Mouse (Mus musculus): ENCODE data around the gene Cd46. TPM values are rescaled to one million over a fixed set of nuclear protein-coding genes. Genes with fewer than 3 reads are reported as not detected.

Cd46 gene
- polyA plus RNA-seq, 1 experiment from 2014 or later, result 0.70 TPM

GRCm38 (mm10) chr1:195017626-195018025 lies 74.4 kb downstream of the Cd46 start:
- H3K9me3 ChIP-seq (ENCODE audit: control insufficient read depth, low read length), result no peaks in the 10 kb centered on the region
- DNase-seq (ENCODE audit: low spot score) (no peak), ATAC-seq (ENCODE audit: low FRiP score, low TSS enrichment) (no peak)
- peak overlapping the region; percentile 46 for H3K4me2 ChIP-seq (replicated peaks; ENCODE audit: low read depth)
- peak overlapping the region; percentile 65; the same call in 1 of the 2 replicates for H3K27ac ChIP-seq (replicated peaks)
- H3K4me3 ChIP-seq (ENCODE audit: low read depth, low read length), result no peak overlapping the region; the same call in 1 of the 2 replicates
- H3K36me3 ChIP-seq (ENCODE audit: control insufficient read depth, insufficient read depth, low read length), result no peaks in the 10 kb centered on the region
- WGBS, result 67% methylated on average over 4 of the region's 4 CpGs
- no peaks in the 10 kb centered on the region for H3K4me1 ChIP-seq (replicated peaks; ENCODE audit: control insufficient read depth, insufficient read depth)
- no peak for TF ChIP-seq EP300 (optimal IDR thresholded peaks at IDR 0.05)
- no peak for TF ChIP-seq CTCF (IDR thresholded peaks at IDR 0.05; ENCODE audit: low read depth)
- peak overlapping the region; percentile 50; the same call in 1 of the 2 replicates for H3K9ac ChIP-seq (ENCODE audit: low read length)
- no peaks in the 10 kb centered on the region for H3K27me3 ChIP-seq (ENCODE audit: control insufficient read depth, insufficient read depth, low read length)

DNA sequence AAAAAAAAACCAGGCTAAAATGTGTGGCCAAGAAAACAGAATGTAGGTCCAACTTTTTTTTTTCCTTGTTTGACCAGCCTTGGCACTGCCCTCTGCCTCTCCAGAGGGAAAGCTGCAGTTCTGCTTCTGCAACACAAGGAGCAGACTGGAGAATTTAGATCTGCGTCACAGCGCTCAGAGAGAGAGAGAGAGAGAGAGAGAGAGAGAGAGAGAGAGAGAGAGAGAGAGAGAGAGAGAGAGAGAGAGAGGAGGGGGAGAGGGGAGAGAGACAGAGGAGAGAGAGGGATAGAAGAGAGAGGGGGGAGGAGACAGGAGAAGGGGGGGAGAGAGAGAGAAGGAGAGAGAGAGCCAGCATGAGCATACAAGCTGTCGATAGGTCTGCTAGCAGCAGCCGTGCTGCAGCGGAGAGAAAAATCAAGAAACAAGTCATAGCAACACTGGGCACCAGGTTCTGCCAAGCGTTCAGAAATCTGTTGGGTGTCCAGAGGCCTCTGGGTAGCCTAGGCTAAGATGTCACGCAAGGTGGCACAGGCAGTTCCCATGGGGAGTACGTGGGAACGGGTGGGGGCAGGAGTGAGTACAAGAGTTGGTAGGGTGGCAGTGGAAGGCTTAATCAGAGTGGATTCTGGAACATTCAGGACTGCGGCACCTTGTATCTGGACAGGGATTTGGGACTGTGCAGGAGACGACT lies 75.1 kb downstream of the Cd46 start:
- ATAC-seq (ENCODE audit: low FRiP score, low TSS enrichment), result peak; percentile 78
- Histone ChIP-seq H3K4me1 (replicated peaks; ENCODE audit: control insufficient read depth, insufficient read depth) (no peaks in the 10 kb centered on the region), H3K4me3 (ENCODE audit: low read depth, low read length) (peak overlapping the region; percentile 33), H3K9ac (ENCODE audit: low read length) (peak overlapping the region; percentile 50; the same call in 1 of the 2 replicates), H3K36me3 (ENCODE audit: control insufficient read depth, insufficient read depth, low read length) (no peaks in the 10 kb centered on the region), H3K27ac (replicated peaks) (peak overlapping the region; percentile 65), H3K4me2 (replicated peaks; ENCODE audit: low read depth) (peak overlapping the region; percentile 46), H3K27me3 (ENCODE audit: control insufficient read depth, insufficient read depth, low read length) (no peaks in the 10 kb centered on the region), H3K9me3 (ENCODE audit: control insufficient read depth, low read length) (no peaks in the 10 kb centered on the region)
- no peak for TF ChIP-seq EP300 (optimal IDR thresholded peaks at IDR 0.05)
- peak; percentile 65 for TF ChIP-seq CTCF (IDR thresholded peaks at IDR 0.05; ENCODE audit: low read depth)
- DNase-seq (ENCODE audit: low spot score), result peak; percentile 49
- 46% methylated on average over 11 of the region's 11 CpGs for WGBS

DNA sequence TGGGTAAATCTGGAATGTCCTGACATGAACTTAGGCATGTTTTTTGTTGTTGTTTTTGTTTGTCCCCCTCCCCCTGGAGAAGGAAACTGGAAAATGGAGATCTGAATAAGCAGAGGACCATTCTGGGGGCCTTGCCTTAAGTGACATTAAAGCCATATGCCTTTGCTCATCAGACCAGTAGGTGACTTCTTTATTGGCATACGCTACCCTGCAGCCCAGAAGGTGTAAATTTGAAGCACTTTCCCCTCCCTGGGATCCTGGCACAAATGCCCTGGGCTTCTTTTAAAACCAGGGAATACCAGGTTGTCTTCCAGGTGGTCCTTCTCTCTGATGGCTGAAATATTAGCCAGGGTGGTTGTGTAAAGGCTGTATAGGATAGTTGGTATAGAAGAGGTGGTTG lies 76.8 kb downstream of the Cd46 start:
- H3K27me3 ChIP-seq (ENCODE audit: control insufficient read depth, insufficient read depth, low read length), result no peaks in the 10 kb centered on the region
- TF ChIP-seq CTCF (IDR thresholded peaks at IDR 0.05; ENCODE audit: low read depth) (no peak), EP300 (optimal IDR thresholded peaks at IDR 0.05) (no peak)
- DNase-seq (ENCODE audit: low spot score), result no peak
- H3K4me3 ChIP-seq (ENCODE audit: low read depth, low read length), result no peak overlapping the region
- peak overlapping the region; percentile 85 for H3K27ac ChIP-seq (replicated peaks)
- no peaks in the 10 kb centered on the region for H3K9me3 ChIP-seq (ENCODE audit: control insufficient read depth, low read length)
- no peak overlapping the region for H3K4me2 ChIP-seq (replicated peaks; ENCODE audit: low read depth)
- no peaks in the 10 kb centered on the region for H3K4me1 ChIP-seq (replicated peaks; ENCODE audit: control insufficient read depth, insufficient read depth)
- no peaks in the 10 kb centered on the region for H3K36me3 ChIP-seq (ENCODE audit: control insufficient read depth, insufficient read depth, low read length)
- no peak overlapping the region for H3K9ac ChIP-seq (ENCODE audit: low read length)
- ATAC-seq (ENCODE audit: low FRiP score, low TSS enrichment), result no peak
- WGBS, result 92% methylated on average over 1 of the region's 1 CpGs

GRCm38 (mm10) chr1:195014201-195014885 lies 77.7 kb downstream of the Cd46 start:
- Histone ChIP-seq H3K4me1 (replicated peaks; ENCODE audit: control insufficient read depth, insufficient read depth) (no peaks in the 10 kb centered on the region), H3K9me3 (ENCODE audit: control insufficient read depth, low read length) (no peaks in the 10 kb centered on the region), H3K27me3 (ENCODE audit: control insufficient read depth, insufficient read depth, low read length) (no peaks in the 10 kb centered on the region), H3K9ac (ENCODE audit: low read length) (no peak overlapping the region), H3K4me2 (replicated peaks; ENCODE audit: low read depth) (no peak overlapping the region), H3K4me3 (ENCODE audit: low read depth, low read length) (no peak overlapping the region), H3K36me3 (ENCODE audit: control insufficient read depth, insufficient read depth, low read length) (no peaks in the 10 kb centered on the region), H3K27ac (replicated peaks) (peak overlapping the region; percentile 85)
- ATAC-seq (ENCODE audit: low FRiP score, low TSS enrichment), result peak; percentile 80
- DNase-seq (ENCODE audit: low spot score), result no peak
- 49% methylated on average over 3 of the region's 3 CpGs for WGBS
- TF ChIP-seq EP300 (optimal IDR thresholded peaks at IDR 0.05) (no peak), CTCF (IDR thresholded peaks at IDR 0.05; ENCODE audit: low read depth) (no peak)

DNA sequence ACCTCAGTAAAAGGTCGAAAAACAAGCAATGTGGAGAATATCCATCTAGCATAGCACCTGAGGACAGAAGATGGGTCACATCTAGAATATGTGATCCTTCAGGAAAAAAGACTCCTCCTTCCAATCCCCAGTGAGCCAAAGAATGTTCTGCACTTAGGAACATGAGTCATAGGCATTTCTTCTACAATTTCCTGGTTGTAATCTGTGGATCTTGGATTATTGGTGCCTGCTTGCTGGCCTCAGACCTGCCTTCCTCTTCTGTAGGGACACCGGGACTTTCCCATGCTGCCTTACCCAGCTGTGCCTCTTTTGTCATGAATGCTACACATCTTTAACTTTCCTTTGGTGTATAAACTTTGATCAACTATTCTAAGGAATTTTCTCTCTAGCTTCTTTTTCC lies 79.5 kb downstream of the Cd46 start:
- no peak for TF ChIP-seq CTCF (IDR thresholded peaks at IDR 0.05; ENCODE audit: low read depth)
- TF ChIP-seq EP300 (optimal IDR thresholded peaks at IDR 0.05), result no peak
- no peaks in the 10 kb centered on the region for H3K9me3 ChIP-seq (ENCODE audit: control insufficient read depth, low read length)
- no peak overlapping the region for H3K4me2 ChIP-seq (replicated peaks; ENCODE audit: low read depth)
- H3K4me3 ChIP-seq (ENCODE audit: low read depth, low read length), result no peak overlapping the region
- 73% methylated on average over 2 of the region's 2 CpGs for WGBS
- DNase-seq (ENCODE audit: low spot score), result peak; percentile 26
- H3K27me3 ChIP-seq (ENCODE audit: control insufficient read depth, insufficient read depth, low read length), result no peaks in the 10 kb centered on the region
- H3K36me3 ChIP-seq (ENCODE audit: control insufficient read depth, insufficient read depth, low read length), result no peaks in the 10 kb centered on the region
- no peak overlapping the region for H3K27ac ChIP-seq (replicated peaks)
- no peak overlapping the region for H3K9ac ChIP-seq (ENCODE audit: low read length)
- H3K4me1 ChIP-seq (replicated peaks; ENCODE audit: control insufficient read depth, insufficient read depth), result no peaks in the 10 kb centered on the region
- ATAC-seq (ENCODE audit: low FRiP score, low TSS enrichment), result peak; percentile 84

DNA sequence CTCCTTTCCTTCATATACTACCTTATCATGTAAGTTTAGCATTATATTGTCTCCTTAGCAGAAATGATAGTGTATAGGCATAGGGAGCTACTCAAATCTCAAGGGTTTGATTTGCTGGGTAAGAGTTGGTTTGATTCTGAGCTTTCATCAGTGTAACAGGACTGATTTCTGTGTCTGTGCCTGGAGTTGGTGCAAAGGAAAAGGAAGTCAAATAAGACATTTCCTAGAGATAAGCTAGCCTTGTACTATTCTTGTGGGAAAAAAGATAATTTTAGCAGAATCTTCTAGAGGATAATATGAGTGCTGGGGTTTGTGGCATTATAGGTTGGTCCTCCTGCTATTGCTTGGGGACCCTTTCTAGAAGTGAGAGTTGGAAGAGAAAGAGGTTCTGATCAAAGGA lies 85.8 kb downstream of the Cd46 start:
- Histone ChIP-seq H3K4me2 (replicated peaks; ENCODE audit: low read depth) (no peak overlapping the region), H3K27ac (replicated peaks) (no peak overlapping the region), H3K36me3 (ENCODE audit: control insufficient read depth, insufficient read depth, low read length) (no peaks in the 10 kb centered on the region), H3K9ac (ENCODE audit: low read length) (no peak overlapping the region), H3K27me3 (ENCODE audit: control insufficient read depth, insufficient read depth, low read length) (no peaks in the 10 kb centered on the region), H3K9me3 (ENCODE audit: control insufficient read depth, low read length) (no peaks in the 10 kb centered on the region), H3K4me1 (replicated peaks; ENCODE audit: control insufficient read depth, insufficient read depth) (no peaks in the 10 kb centered on the region), H3K4me3 (ENCODE audit: low read depth, low read length) (no peak overlapping the region)
- no peak for DNase-seq (ENCODE audit: low spot score)
- no peak for TF ChIP-seq EP300 (optimal IDR thresholded peaks at IDR 0.05)
- no peak for TF ChIP-seq CTCF (IDR thresholded peaks at IDR 0.05; ENCODE audit: low read depth)
- no peak for ATAC-seq (ENCODE audit: low FRiP score, low TSS enrichment)

All from stomach, postnatal 0 days (tissue).